Mouse (Mus musculus): ENCODE data around the gene Mdfic.

Gene Mdfic

DNA sequence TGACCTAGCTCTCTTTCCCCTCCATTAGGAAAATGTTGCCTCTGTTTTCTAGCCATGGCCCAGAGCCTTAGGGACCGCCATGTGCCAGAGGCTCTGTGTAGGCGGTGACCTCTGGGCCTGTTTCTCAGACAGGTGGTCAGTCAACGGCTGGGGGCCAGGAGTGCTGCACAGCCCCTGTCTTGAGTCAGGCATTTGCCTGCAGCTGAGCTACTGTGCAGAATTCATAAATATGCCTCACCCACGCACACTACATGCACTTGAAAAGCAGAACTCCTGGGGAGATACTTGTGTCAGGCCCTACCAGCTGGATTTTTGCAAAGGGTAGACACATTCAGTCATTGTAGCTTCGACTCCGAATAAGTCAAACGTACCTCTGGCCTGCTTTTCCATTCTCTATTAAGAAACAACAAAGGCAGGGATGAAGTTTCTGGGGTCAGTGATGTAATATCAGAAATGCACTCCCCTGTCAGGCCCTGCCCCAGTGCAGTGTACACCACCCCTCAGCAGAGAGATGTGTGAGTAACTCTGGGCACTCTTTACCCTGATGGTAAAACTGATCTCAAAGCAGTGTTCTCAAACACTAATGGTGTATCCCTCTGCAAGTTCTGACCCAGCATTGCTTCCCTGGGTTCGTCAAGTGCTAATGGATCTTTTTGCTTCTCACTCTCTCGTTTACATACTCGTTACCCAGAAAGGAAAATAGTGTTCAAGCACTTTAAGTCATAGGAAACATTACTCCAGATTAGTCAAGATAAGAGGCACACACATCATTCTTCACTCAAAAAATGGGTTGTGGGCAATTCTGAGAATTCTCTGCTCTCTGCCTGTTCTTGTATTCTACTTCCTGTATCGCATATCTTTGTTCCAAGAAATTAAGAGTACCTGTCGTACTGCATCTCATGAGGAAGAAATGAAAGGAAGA lies 72.5 kb downstream of the Mdfic start:
- peak in 1 of 2 experiments; percentile 23 for DNase-seq (ENCODE audit: low spot score in 2 of 2)

- no peak for DNase-seq (ENCODE audit: low spot score in 2 of 2)
Measured at GRCm38 (mm10) chr6:15793602-15794345, 73.3 kb downstream of the Mdfic start.

GRCm38 (mm10) chr6:15794801-15795200 lies 74.3 kb downstream of the Mdfic start:
- DNase-seq (ENCODE audit: low spot score in 2 of 2): no peak

GRCm38 (mm10) chr6:15807382-15807781 lies 86.9 kb downstream of the Mdfic start:
- DNase-seq (ENCODE audit: low spot score in 2 of 2): no peak

GRCm38 (mm10) chr6:15825236-15825635 lies 104.8 kb downstream of the Mdfic start:
- DNase-seq (ENCODE audit: low spot score in 2 of 2): no peak

GRCm38 (mm10) chr6:15829812-15830211 lies 109.4 kb downstream of the Mdfic start:
- DNase-seq (ENCODE audit: low spot score in 2 of 2): no peak

- DNase-seq (ENCODE audit: low spot score in 2 of 2): no peak
Measured at GRCm38 (mm10) chr6:15830651-15831050, 110.2 kb downstream of the Mdfic start.

- no peak for DNase-seq (ENCODE audit: low spot score in 2 of 2)
Measured at GRCm38 (mm10) chr6:15837695-15838094, 117.2 kb downstream of the Mdfic start.

DNA sequence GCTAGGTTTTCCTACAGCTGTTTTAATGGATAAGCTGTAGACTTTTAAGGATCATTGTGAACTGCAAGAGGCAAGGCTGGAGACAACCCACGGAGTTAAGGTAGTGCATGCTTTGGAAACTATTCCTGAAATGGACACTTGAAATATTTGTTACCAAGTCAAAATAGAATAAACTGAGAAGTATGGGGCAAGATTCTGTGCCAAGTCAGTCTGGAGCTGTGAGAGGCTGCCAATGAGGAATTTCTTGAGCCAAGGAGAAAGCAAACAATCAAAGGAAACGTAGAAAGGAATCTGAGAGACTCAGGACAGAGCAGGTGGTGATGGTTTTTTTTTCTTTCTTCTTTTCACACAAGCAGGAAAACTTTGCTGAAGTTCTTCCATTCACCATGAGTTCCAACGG lies 119.4 kb downstream of the Mdfic start:
- no peak for DNase-seq (ENCODE audit: low spot score in 2 of 2)

DNA sequence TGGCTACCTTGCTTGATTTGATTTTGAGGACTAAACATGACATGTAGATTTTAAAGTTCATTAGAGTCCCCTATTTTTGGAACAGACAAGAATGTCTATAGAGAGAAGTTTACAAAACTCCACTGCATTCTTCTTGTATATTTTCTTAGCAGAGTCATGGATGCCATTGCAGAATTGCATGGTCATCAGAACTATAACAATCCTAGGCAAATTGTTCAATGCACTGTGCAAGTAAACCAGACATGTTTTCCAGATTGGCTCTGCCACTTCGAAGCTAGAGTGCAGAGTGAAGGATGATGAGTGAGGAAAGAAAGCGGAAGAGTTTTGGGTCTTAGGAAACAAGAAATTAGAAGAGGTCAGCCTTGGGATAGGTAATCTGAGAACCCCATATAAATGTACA lies 120.0 kb downstream of the Mdfic start:
- DNase-seq (ENCODE audit: low spot score in 2 of 2): no peak

- DNase-seq (ENCODE audit: low spot score in 2 of 2): no peak
Measured at GRCm38 (mm10) chr6:15841476-15842209, 121.2 kb downstream of the Mdfic start.

DNA sequence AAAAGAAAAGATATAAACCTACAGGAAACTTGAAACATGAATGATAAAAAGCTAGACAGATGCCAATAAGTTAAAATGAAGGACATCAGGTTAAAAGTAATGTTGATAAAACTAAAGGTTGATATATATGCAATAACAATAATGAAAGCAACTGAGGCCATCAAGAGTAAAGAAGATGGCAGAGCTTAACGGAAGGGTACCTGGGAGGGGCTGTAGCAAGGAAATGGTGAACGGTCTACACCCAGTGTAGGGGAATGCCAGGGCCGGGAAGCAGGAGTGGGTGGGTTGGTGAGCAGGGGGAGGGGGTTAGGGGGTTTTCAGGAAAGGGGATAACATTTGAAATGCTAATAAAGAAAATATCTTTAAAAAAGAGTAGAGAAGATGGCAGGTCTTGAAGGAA lies 122.8 kb downstream of the Mdfic start:
- DNase-seq (ENCODE audit: low spot score in 2 of 2): no peak

DNA sequence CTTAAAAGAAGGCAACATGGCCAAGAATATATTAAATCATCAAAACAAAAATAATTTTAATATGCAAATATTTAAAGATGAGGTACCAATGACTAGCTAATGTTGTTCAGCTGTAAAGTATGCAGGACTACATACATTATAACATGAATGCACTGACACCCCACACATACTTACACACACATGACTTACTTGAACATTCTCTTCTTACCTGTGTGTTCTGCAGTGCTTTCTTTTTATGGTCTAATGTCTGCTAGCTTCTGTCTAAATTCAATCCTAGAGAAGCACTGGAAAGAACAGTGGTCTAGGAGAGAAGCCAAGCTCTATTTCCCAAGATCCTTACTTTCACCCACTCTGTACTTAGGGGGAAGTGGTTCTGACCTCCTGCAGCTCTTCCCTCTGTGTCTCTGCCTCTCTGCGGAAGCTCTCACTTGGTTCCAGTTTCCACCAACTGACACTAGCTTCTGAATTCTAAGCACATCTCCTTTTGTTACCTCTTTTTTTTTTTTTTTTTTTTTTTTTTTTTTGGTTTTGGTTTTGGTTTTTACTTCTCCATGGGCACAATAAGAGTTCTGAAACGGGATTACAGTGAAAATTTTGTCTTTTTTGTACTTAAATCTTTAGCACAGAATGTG lies 125.4 kb downstream of the Mdfic start:
- no peak for DNase-seq (ENCODE audit: low spot score in 2 of 2)

Data from right cerebral cortex, postnatal 36 days (tissue).